Mouse (Mus musculus) embryo, embryonic 11.5 days (tissue): ENCODE measurements around the gene Slc45a3.

Experiments used
- DNase-seq: peaks from one replicate; pipeline ENCODE4 v3.0.0-alpha.2; 2012; ENCODE audit warnings: low read depth, low spot score

Gene Slc45a3

DNA sequence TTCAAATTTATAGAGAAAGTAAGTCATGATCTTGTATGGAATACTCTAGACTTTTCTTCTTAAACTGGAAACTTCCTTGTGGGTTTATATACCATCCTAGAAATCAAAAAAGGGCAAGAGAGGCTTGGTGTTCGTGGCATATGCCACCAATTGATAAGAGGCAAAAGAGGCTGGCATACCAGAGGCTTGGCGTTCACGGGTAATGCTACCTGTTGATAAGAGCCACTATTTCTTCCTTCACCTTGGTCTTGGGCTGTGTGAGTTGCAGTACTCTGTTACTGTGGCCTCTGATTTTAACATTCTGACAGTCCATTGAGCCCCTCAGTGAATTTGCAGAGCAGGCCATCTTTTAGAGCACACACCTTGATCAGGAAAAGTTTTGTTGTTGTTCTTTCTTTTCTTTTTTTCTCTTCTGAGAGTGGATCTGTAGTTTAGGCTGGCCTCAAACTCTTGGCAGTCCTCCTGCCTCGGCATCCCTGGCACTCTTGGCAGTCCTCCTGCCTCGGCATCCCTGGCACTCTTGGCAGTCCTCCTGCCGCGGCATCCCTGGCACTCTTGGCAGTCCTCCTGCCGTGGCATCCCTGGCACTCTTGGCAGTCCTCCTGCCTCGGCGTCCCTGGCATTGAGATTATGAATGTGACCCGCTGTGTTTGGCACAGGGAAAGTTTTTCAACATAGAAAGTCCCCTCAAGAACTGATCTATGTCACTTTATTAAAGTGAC, 64.3 kb downstream of the Slc45a3 start:
- DNase-seq: no peak

DNA sequence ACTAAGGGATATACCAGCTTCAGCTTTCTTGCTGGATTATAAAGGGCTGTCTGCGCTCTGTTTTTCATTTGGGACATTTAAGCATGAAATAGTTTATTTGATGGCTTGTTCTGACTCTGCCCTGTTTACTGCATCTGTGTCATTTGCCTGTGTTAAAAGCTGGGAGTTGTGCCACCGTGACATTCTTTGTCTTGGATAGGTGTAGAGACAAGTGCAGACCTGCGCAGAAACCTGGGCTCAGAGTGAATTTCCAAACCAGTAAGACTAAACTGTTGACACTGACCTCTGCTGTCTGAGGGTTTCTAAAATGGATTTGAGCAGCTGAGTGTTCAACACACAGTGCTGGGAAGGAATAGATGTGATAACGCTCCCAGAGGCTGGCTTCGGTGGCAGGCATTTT, 65.2 kb downstream of the Slc45a3 start:
- DNase-seq: no peak

DNA sequence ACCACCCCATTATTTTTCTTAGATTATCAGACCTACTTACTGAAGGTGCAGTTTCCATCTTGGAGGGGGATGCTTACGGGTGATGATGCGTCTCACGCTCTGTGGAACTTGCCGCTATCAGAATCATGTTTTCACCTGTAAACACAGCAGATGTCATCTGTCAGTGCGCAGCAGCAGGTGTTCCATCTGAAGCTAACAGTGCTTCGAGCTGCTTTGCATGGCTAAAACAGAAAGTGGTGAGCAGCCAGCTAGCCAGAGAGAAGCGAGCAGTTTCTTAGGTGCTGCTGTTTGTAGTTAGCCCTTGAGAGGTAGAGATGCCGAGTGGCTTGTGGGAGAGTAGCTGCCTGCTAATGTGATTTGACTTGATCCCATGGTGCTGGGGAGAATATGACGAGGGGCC, 65.6 kb downstream of the Slc45a3 start:
- DNase-seq: no peak

DNA sequence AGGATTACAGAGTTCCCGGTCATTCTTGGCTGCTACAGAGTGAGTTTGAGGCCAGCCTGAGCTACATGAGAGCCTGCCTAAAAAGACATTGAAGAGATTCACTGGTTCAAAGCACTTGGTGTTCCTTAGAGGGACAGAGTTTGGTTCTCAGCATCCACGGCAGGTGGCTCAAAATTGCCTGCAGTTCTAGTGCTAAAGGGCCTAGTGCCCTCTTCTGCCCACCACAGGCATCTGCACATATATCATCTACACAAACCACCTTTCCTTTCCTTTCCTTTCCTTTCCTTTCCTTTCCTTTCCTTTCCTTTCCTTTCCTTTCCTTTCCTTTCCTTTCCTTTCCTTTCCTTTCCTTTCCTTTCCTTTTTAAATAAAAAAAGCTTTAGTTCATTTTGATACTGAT, 67.8 kb downstream of the Slc45a3 start:
- DNase-seq: no peak

DNA sequence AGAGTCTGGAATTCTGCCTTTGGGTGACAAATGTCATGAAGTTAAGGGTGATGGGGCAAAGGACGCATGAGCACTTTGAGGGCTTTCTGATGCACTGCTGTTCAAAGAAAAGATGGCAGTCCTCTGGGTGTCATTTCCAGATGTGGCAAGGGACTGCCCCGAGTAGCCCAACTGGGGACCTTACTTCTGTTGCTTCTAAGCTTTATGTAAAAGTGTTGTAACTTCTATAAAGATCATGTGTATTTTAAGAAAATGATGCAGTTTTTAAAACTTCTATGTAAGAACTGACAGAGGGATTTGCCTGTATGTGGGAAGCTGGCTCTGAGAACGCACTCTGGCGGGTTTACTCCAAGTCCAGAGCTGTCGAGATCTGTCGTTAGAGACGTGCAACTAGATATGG, 69.4 kb downstream of the Slc45a3 start:
- no peak for DNase-seq
